Mouse (Mus musculus) erythroid progenitor cell, adult 5-6 weeks (primary cell): ENCODE data around the gene Faf2. TPM values are rescaled to one million over a fixed set of nuclear protein-coding genes. Genes with fewer than 3 reads are reported as not detected.
A peak's percentile ranks its signal among the peaks of the same experiment; 100 is the strongest.
"Not testable (repeated sequence)": the region's sequence is repeated elsewhere in the genome, so short reads cannot be mapped to it uniquely, and the experiment has no call there.

Source experiments
- ATAC-seq: replicated peaks from 2 replicates; pipeline ENCODE4 v1.8.0; 2016; ENCODE audit warnings: moderate number of reproducible peaks, mild to moderate bottlenecking, moderate TSS enrichment, inconsistent platforms; ENCODE audit not compliant: poor library complexity, low FRiP score, severe bottlenecking
- total RNA-seq, 2 experiments: library from RNA; stranded (forward) in 1 of 2; stranded (reverse) in 1 of 2; fragments of 150-400 nt in 1 of 2; fragments of 186-747, 209-891 nt in 1 of 2; gene quantifications; 2 replicates each; pipeline versions ENCODE4 v1.2.3 to v1.2.4; 2015 to 2017; ENCODE audit warnings: low replicate concordance in 2 of 2

The Faf2 gene
- total RNA-seq, 2 experiments from 2014 or later = 30.2 to 41.9 TPM

GRCm38 (mm10) chr13:54604221-54604620, 17.4 kb upstream of the Faf2 start:
- ATAC-seq = no peak

DNA sequence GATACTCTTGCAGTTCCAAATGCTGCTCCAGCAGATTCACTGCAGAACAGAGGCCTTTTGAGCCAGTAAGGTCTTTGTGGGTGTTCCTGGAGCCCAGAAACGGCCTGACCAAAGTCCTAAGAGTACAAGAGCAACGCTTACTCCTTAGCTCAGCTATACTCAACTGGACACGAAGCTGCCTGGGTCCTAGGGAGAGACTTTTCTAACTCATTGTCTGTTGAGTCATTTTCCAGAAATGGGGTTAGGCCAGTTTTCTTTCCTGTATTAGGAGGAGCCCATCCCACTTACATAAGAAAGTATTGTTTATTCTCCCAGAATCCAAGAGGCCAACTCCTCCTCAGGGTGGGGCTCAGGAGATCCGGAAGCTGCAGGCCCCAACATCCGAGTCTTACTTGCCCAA, 16.2 kb upstream of the Faf2 start:
- no peak for ATAC-seq

DNA sequence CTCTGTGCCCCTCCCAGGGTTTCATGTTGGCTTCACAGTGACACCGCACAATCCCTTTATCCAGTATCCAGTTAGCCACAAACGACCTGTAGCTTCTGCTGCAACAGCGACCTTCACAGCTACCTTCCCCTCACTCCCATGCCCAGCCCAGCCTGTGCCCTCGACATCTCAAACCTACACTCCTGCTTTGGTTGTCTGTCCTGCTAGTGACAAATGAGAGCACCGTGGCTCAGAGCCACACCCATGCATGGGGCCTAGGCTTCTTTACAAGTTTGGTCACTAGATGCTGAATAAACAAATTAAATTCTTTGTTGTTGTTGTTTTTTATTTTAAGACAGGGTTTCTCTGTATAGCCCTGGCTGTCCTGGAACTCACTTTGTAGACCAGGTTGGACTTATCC, 14.4 kb upstream of the Faf2 start:
- ATAC-seq = no peak

DNA sequence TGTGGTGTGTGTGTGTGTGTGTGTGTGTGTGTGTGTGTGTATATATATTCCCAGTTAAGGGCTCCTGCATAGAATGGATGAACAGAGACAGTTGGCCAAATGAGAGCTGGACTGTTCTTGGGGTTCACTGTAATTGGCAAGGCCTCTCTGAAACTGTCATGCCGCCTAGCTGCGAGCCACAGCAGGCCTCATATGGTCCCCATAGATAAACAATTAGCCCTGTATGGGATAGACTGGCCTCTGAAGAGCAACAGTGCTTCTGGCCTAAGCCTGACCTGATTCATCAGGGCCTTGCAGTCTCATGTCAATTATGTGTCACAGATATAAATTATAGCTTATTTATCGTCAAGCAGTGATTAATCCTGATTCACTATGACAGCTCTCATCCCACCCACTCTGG, 13.6 kb upstream of the Faf2 start:
- ATAC-seq = no peak

GRCm38 (mm10) chr13:54608666-54609065, 12.9 kb upstream of the Faf2 start:
- no peak for ATAC-seq

GRCm38 (mm10) chr13:54609301-54609700, 12.3 kb upstream of the Faf2 start:
- ATAC-seq = no peak

DNA sequence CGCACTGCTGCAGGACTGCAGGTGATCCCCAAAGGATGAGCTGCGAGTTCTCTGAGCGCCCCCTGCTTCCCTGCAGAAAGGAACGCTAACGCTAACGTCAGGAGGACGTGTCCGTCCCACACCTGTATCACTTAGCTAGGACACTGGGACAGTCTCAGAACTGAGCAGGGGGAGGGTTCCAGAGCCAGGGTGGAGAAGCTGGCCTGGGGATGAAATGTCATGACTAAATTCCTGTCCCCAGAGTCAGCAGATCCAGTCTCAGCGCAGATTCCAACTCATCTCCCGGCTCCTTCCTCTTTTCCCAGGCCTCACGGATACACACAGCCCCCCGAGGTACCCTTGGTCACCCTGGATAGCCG, 11.0 kb upstream of the Faf2 start:
- no peak for ATAC-seq

DNA sequence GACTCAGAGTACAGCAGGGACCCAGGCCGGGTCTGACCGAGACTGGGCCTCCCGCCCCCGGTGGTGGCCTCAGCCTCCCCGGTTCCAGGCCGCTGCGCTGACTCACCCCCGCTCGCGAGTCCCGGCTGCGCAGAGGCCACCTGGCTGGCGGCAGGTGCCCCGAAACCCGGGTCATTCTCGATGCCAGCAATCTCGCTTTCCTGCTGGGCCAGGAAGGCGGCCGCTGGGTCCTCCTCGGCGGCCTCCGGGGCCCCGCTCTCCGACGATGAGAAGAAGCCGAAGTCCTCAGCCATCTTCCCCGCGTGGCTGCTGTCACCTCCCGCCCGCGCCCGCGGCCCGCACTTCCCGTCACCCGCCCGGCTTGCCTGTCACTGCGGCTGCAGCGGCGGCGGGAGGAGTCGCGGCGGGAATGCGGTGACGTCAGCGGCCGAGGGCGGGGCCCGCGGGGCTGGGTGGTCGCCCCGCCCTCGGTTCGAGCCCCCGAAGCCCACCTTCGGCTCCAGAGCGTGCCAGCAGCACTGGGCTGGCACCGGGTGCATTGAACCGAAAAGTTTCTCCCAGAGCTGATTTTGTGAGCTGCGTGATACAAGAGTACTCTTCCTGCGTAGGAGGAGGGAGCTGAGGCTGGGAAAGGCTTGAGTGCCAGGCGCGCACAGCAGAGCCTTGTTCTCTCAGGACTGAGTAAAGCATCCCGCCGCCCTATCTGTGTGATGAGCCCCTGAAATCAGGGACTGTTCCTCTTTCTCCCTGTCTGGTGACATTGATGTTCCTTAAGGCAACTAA, 10.4 kb upstream of the Faf2 start, which contains the start of gene Cltb:
Cltb (minus strand) TSS at position 373 of the 783 bp plus-strand sequence.
- peak; percentile 87 for ATAC-seq

DNA sequence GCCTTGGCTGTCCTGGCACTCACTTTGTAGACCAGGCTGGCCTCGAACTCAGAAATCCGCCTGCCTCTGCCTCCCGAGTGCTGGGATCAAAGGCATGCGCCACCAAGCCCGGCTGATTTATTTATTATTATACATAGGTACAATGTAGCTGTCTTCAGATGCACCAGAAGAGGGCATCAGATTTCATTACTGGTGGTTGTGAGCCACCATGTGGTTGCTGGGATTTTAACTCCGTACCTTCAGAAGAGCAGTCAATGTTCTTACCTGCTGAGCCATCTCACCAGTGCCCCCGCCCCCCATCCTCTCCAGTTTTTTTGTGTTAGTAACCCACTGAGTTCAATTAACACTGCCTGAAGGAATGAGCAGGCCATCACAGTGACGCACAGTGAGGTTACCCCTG, 8.4 kb upstream of the Faf2 start:
- ATAC-seq = not testable (repeated sequence)

DNA sequence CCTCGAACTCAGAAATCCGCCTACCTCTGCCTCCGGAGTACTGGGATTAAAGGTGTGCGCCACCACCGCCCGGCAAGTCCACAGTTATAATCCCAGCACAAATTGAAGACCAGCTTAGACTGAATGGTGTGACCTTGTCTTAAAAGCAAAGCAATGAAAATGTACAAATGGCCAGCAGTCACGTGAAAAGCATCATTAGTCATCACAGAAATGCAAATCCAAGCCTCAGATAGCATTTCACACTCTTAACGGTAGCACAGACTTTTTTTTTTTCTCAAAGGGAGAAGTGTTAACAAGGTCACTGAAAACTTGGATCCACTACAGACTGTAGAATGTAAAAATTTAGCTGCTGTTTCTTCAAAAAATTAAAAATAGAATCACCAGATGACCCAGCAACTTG, 5.3 kb upstream of the Faf2 start:
- no peak for ATAC-seq

DNA sequence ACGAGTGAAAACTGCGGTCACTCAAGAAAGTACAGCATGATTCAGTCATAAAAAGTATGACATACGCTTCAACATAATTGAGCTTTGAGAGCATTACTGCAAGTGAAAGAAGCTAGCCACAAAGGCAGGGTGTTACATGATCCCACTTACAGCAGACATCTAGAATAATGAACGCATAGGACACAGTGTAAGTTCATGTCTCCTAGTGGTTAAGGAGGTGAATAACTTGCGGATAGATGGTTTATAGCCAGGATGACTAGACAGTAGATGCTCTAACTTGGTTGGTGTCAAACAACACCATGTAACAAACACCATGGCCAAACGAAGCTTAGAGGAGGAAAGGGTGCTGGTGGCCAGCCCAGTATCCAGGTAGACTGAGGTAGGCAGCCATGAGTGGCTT, 4.6 kb upstream of the Faf2 start:
- no peak for ATAC-seq

GRCm38 (mm10) chr13:54621960-54622521, 457 bp downstream of the Faf2 start:
- peak; percentile 65 for ATAC-seq

- no peak for ATAC-seq
Measured at GRCm38 (mm10) chr13:54629128-54629527, 7.5 kb downstream of the Faf2 start.

DNA sequence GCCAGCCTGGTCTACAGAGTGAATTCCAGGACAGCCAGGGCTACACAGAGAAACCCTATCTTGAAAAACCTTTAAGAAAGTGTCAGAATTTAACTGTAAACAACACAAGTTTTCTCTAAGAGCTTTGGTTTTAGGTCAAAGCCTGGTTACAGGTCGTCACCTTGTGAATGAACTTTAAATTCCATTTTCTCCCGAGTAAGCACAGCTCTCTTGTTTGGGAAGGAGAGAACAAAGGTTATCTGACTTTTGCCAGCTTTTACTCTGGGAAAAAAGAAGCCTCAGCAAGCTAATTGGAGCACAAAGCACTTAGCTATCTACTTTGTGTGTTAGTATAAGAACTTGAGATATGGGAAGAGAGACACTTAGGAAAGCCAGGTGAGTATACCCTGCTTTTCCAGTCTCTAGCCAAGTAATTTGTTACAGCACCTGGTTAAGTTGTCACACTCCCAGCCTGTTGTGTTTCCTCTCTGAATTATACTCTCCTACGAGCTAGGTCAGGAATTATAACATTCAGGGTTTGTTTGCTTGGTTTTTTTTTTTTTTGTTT, 11.2 kb downstream of the Faf2 start:
- ATAC-seq = no peak

GRCm38 (mm10) chr13:54635011-54635410, 13.4 kb downstream of the Faf2 start:
- no peak for ATAC-seq

GRCm38 (mm10) chr13:54650461-54650860, 28.9 kb downstream of the Faf2 start:
- no peak for ATAC-seq

GRCm38 (mm10) chr13:54660877-54661276, 39.3 kb downstream of the Faf2 start:
- no peak for ATAC-seq

DNA sequence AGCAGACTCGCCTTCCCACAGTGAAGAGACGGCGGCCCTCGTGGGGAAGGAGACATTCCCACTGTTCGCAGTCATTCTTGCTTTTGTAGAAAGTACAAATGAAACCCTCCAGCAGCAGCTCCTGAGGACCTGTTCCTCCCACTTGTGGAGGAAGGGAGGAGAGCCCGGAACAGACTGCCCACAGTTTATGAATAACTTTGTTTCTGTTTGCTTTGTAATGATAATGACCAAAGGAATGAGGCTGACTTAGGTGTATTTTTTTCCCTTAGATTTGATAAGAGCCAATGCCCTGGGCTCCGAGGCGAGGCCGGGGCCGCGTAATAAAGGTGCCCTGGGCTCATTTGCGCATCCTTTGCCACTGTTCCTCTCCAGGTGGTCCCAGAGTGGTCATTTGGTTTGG, 39.8 kb downstream of the Faf2 start:
- no peak for ATAC-seq

DNA sequence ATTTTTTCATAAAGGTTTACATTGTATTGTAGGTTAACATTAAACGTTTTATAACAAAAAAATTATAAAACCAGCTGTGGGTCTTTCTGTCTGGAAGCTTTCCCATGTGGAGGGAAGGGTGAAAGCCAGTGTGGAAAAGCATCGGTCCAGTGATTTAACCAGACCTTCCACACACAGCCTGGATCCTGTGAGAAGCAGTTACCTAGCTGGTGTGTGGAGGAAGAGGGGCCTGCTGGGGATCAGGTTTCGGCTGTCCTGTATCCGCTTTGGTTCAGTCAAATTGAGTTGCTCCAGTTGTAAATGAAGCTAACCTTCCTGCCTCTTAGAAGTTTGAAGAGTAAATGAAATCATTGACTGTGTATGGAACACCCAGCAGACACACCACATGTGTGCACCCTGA, 42.4 kb downstream of the Faf2 start:
- ATAC-seq = no peak

DNA sequence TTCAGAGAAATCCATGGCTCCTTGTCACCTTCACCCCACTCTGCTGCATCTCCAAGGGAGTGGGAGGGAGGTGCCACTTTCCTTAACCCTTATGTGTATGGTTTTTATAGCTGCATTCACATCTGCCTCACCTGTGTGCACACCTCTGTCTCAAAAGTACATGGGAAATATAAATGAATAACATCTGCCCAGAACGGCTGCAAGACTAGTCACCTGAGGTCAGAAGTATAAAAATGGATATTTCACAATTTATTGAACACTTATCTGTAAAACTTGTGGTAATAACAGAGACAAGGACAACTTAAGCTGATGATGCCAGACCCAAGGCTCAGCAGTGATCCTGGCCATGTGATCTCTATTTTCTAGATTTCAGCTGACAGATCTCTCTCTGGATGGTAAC, 42.9 kb downstream of the Faf2 start:
- ATAC-seq = no peak

DNA sequence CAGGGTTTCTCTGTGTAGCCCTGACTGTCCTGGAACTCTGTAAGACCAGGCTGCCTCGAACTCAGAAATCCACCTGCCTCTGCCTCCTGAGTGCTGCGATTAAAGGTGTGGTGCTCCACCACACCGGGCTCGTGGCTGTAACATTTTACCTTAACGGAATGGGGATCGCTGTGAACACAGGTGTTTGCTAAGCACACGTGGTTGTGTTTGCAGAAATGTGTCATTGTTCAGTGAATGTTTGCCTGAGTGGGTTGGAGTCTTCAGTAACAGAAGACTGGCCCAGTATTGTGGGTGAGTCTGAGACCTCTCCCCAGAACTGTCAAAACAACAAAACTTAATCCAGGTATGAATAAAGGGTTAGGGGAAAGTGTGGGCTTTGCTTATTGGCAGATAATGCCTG, 43.5 kb downstream of the Faf2 start:
- ATAC-seq = no peak

DNA sequence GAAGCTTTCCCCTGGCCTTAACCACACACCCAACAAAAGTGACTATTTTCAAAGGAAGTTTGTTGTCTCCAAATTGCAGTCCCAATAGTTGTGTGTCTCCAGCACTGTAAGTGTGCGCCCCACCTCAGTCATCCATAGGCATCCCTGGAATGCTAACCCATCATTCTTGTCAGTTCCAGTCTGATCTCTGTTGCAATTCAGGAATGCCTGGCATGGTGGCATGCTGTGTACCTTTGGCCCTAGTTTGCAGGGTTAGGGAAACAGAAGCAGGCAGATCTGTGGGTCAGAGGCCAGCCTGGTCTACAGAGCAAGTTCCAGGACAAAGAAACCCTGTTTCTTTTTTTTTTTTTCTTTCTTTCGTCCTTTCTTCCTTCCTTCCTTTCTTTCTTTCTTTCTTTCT, 48.9 kb downstream of the Faf2 start:
- ATAC-seq = no peak
